Mouse (Mus musculus) frontal cortex, postnatal 10 days (tissue): Measurements from ENCODE around the gene Kctd11.
"Not testable (repeated sequence)": the region's sequence is repeated elsewhere in the genome, so short reads cannot be mapped to it uniquely, and the experiment has no call there.

Experiments
- DNase-seq, 2 experiments: peaks; one replicate each; pipeline ENCODE4 v3.0.0; 2022; ENCODE audit warnings: low spot score in 2 of 2, mixed read lengths in 1 of 2

Kctd11 gene

GRCm38 (mm10) chr11:69880853-69881603, at the start of gene Kctd11:
Gene Kctd11 (minus strand): TSS chr11:69881406.
- DNase-seq, result peak; percentile 62 to 68

GRCm38 (mm10) chr11:69930176-69930575, 49.0 kb upstream of the Kctd11 start:
- DNase-seq, result not testable (repeated sequence)

- no peak for DNase-seq
Observed at GRCm38 (mm10) chr11:69929712-69930111, 48.5 kb upstream of the Kctd11 start.

- no peak for DNase-seq
Observed at GRCm38 (mm10) chr11:69927501-69927900, 46.3 kb upstream of the Kctd11 start.

GRCm38 (mm10) chr11:69922796-69923195, 41.6 kb upstream of the Kctd11 start:
- no peak for DNase-seq

GRCm38 (mm10) chr11:69922012-69922756, 41.0 kb upstream of the Kctd11 start:
- no peak for DNase-seq

- DNase-seq, result peak; percentile 100
Observed at GRCm38 (mm10) chr11:69921114-69922011, 40.2 kb upstream of the Kctd11 start, which contains the start of gene Eif5a. Gene Eif5a (minus strand): TSS chr11:69921958.

GRCm38 (mm10) chr11:69920266-69921031, 39.2 kb upstream of the Kctd11 start:
- DNase-seq, result peak; percentile 56 to 66

- peak; percentile 44 to 59 for DNase-seq
Observed at GRCm38 (mm10) chr11:69919661-69920265, 38.6 kb upstream of the Kctd11 start.

GRCm38 (mm10) chr11:69919053-69919452, 37.8 kb upstream of the Kctd11 start:
- DNase-seq, result no peak

GRCm38 (mm10) chr11:69918118-69918517, 36.9 kb upstream of the Kctd11 start:
- DNase-seq, result no peak

- DNase-seq, result no peak
Observed at GRCm38 (mm10) chr11:69917379-69917948, 36.3 kb upstream of the Kctd11 start.

- peak in 1 of 2 experiments; percentile 8 for DNase-seq
Observed at GRCm38 (mm10) chr11:69916652-69917378, 35.6 kb upstream of the Kctd11 start.

- peak in 1 of 2 experiments; percentile 6 for DNase-seq
Observed at GRCm38 (mm10) chr11:69915667-69916627, 34.7 kb upstream of the Kctd11 start.

GRCm38 (mm10) chr11:69914917-69915430, 33.8 kb upstream of the Kctd11 start:
- DNase-seq, result no peak

GRCm38 (mm10) chr11:69914372-69914764, 33.2 kb upstream of the Kctd11 start:
- no peak for DNase-seq

GRCm38 (mm10) chr11:69913554-69914371, 32.6 kb upstream of the Kctd11 start, which contains the start of gene Gps2:
Gene Gps2 (plus strand): TSS chr11:69913888.
- DNase-seq, result peak; percentile 86 to 92
